Mouse (Mus musculus) neural tube, embryonic 13.5 days (tissue): ENCODE measurements around the gene Serpinc1. TPM values are rescaled to one million over a fixed set of nuclear protein-coding genes. Genes with fewer than 3 reads are reported as not detected.
A peak's percentile ranks its signal among the peaks of the same experiment; 100 is the strongest.
"Not testable (repeated sequence)": the region's sequence is repeated elsewhere in the genome, so short reads cannot be mapped to it uniquely, and the experiment has no call there.

Experiments used
- ATAC-seq: fragments of 200-750 bp; cut with Nextera tagmentation; 2 replicates; pipeline ENCODE4 v1.8.0; 2017; ENCODE audit warnings: low read depth, mild to moderate bottlenecking, moderate TSS enrichment, moderate library complexity
- H3K27ac ChIP-seq: fragments of 300-500 bp; sonication (generic); replicated peaks from 2 replicates; pipeline ENCODE4 v1.5.1; 2015; ENCODE audit warnings: moderate library complexity, mild to moderate bottlenecking, inconsistent platforms
- H3K27me3 ChIP-seq: fragments of 300-500 bp; sonication (generic); 2 replicates; pipeline ENCODE4 v1.6.1; 2015; ENCODE audit warnings: mild to moderate bottlenecking, inconsistent platforms
- H3K36me3 ChIP-seq: fragments of 300-500 bp; sonication (generic); 2 replicates; pipeline ENCODE4 v1.6.1; 2015; ENCODE audit warnings: mild to moderate bottlenecking, inconsistent platforms
- H3K4me1 ChIP-seq: fragments of 300-500 bp; sonication (generic); replicated peaks from 2 replicates; pipeline ENCODE4 v1.6.1; 2015; ENCODE audit warnings: inconsistent platforms
- H3K4me2 ChIP-seq: fragments of 300-500 bp; sonication (generic); 2 replicates; pipeline ENCODE4 v1.6.1; 2015; ENCODE audit warnings: inconsistent platforms, mild to moderate bottlenecking, moderate library complexity
- H3K4me3 ChIP-seq: fragments of 300-500 bp; sonication (generic); 2 replicates; pipeline ENCODE4 v1.5.1; 2015; ENCODE audit warnings: mild to moderate bottlenecking, inconsistent platforms
- H3K9ac ChIP-seq: fragments of 300-500 bp; sonication (generic); 2 replicates; pipeline ENCODE4 v1.6.1; 2015; ENCODE audit warnings: moderate library complexity, mild to moderate bottlenecking, inconsistent platforms
- H3K9me3 ChIP-seq: fragments of 300-500 bp; sonication (generic); 2 replicates; pipeline ENCODE4 v1.6.1; 2016; ENCODE audit warnings: inconsistent platforms
- WGBS: fragments of 180-500 bp; shearing (Covaris S2); methylation state at CpG from one replicate; pipeline ENCODE4 v1.1.7; 2015; 5-methylcytosine and 5-hydroxymethylcytosine counted together
- polyA plus RNA-seq: library from polyadenylated mRNA; unstranded; fragments of >200 nt; fragmentation: Nextera tagmentation; extraction: Ambion mirVana; gene quantifications from 2 replicates; pipeline ENCODE4 v1.2.1, GENCODE M21; 2015

Gene Serpinc1
- polyA plus RNA-seq, 1 experiment from 2014 or later = 2.6 TPM

- Histone ChIP-seq H3K36me3 (peaks cover 64% of the 10 kb centered on the region), H3K9ac (no peak overlapping the region)
- 88% methylated on average over 2 of the region's 2 CpGs for WGBS
Measured at GRCm38 (mm10) chr1:161027196-161027595, 48.8 kb downstream of the Serpinc1 start.

DNA sequence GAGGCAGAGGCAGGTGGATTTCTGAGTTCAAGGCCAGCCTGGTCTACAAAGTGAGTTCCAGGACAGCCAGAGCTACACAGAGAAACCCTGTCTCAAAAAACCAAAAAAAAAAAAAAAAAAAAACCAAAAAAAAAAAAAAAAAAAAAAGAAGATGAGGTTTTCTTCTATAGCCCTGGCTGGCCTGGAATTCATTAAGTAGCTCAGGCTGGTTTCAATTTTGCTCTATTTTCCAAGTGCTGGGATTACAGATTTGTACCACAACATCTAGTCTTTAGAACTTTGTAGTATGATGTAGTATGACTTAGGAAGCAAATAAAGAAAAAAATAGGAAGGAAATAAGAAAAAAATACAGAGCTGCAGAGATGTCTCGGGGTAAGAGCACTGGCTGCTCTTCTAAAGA lies 50.0 kb downstream of the Serpinc1 start:
- H3K27me3 ChIP-seq, H3K9ac ChIP-seq, H3K4me2 ChIP-seq, ATAC-seq, H3K9me3 ChIP-seq, H3K4me3 ChIP-seq, H3K27ac ChIP-seq: not testable (repeated sequence)
- peaks cover 63% of the 10 kb centered on the region for H3K36me3 ChIP-seq
- H3K4me1 ChIP-seq = peaks cover 11% of the 10 kb centered on the region
- 87% methylated on average over 1 of the region's 1 CpGs for WGBS

More at GRCm38 (mm10) chr1:161027196-161027595, 48.8 kb downstream of the Serpinc1 start:
- Histone ChIP-seq H3K4me2 (no peak overlapping the region), H3K27ac (no peak overlapping the region), H3K9me3 (no peaks in the 10 kb centered on the region), H3K4me1 (no peaks in the 10 kb centered on the region), H3K4me3 (no peak overlapping the region), H3K27me3 (no peaks in the 10 kb centered on the region)
- ATAC-seq = no peak

GRCm38 (mm10) chr1:161030058-161030457 lies 51.7 kb downstream of the Serpinc1 start:
- no peak for ATAC-seq
- H3K4me1 ChIP-seq = peaks cover 15% of the 10 kb centered on the region
- H3K4me3 ChIP-seq = no peak overlapping the region
- no peak overlapping the region for H3K27ac ChIP-seq
- WGBS = 95% methylated on average over 3 of the region's 3 CpGs
- H3K4me2 ChIP-seq = no peak overlapping the region
- peaks cover 56% of the 10 kb centered on the region for H3K36me3 ChIP-seq
- H3K9ac ChIP-seq = no peak overlapping the region
- H3K27me3 ChIP-seq = no peaks in the 10 kb centered on the region
- no peaks in the 10 kb centered on the region for H3K9me3 ChIP-seq

- Histone ChIP-seq H3K4me2 (no peak overlapping the region), H3K9me3 (no peaks in the 10 kb centered on the region), H3K9ac (no peak overlapping the region), H3K4me1 (peaks cover 24% of the 10 kb centered on the region), H3K4me3 (no peak overlapping the region), H3K27me3 (no peaks in the 10 kb centered on the region), H3K36me3 (peaks cover 53% of the 10 kb centered on the region), H3K27ac (no peak overlapping the region)
- no peak for ATAC-seq
- WGBS = 90% methylated on average over 9 of the region's 9 CpGs
Measured at GRCm38 (mm10) chr1:161031881-161032280, 53.5 kb downstream of the Serpinc1 start.

DNA sequence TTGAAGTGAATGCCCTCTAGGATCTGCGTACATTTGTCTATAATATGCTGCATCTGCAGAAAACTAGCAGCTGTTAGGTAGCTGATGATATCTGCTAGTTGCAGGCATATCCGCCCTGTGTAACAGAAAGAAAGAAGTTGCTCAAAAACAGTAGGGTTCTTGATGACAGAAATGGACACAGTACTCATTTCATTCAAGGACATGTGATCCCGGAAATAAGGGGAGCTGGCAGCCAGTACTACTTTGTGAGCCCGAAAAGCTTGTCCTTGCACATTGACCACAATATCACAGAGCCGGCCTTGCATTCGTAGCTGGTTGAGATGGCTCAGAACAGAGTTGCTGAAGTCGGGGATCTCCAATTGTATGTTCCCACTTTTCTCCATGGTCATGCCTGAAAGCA lies 54.0 kb downstream of the Serpinc1 start:
- Histone ChIP-seq H3K4me1 (peaks cover 27% of the 10 kb centered on the region), H3K4me3 (no peak overlapping the region), H3K4me2 (no peak overlapping the region), H3K27ac (no peak overlapping the region), H3K27me3 (no peaks in the 10 kb centered on the region), H3K9ac (no peak overlapping the region), H3K9me3 (no peaks in the 10 kb centered on the region), H3K36me3 (peaks cover 51% of the 10 kb centered on the region)
- no peak for ATAC-seq
- 97% methylated on average over 7 of the region's 7 CpGs for WGBS

GRCm38 (mm10) chr1:161033856-161034434 lies 55.6 kb downstream of the Serpinc1 start:
- H3K27me3 ChIP-seq = no peaks in the 10 kb centered on the region
- no peak for ATAC-seq
- H3K36me3 ChIP-seq = peaks cover 62% of the 10 kb centered on the region
- peak overlapping the region; percentile 82 for H3K4me3 ChIP-seq
- peak overlapping the region; percentile 71 for H3K4me2 ChIP-seq
- peak overlapping the region; percentile 99 for H3K9ac ChIP-seq
- peak overlapping the region; percentile 92 for H3K27ac ChIP-seq
- peaks cover 41% of the 10 kb centered on the region for H3K4me1 ChIP-seq
- WGBS = under 1% methylated on average over 21 of the region's 21 CpGs
- H3K9me3 ChIP-seq = no peaks in the 10 kb centered on the region

DNA sequence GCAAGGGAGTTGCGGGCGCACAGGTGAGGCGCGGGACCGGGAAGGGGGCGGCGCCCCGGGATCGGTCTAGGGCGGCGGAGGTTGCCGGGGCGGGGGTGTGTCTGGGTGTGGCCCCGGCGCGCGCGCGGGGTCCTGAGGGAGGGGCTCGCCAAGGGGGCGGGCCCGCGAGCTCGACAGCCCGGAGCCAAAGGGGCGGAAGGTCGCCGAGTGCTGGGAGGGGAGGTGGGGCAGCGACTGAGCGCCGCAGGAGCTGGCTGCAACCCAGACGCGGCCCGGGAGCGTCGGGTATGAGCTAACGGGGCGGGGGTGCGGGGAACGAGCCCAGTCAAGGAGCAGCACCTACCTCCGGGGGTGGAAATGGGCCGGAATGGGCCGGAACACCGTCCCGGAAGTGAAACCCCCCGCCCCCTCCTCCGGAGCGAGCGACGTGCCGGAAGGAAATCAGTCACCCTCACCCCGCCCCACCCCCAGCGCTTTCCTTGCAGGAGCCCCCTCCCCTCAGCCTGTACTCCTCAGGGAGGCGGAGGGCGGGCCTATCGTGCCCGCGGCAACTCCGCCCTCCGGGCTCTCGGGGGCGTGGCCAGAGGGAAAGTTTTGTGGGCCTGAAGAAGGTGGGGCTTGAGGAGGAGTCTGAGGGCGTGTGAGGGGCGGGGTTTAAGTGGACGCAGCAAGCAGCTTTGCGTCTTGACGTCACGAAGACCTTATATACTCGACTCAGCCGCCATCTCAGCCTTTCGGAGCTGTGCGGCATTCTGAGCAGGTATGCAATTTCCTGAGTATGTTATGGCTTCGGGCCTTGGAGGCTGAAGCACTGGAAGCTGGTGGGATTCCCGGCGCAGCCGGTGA lies 56.3 kb downstream of the Serpinc1 start, which contains the start of gene Zbtb37:
Gene Zbtb37, minus strand, starts transcription at position 415 of the 846 bp plus-strand sequence.
- WGBS = under 1% methylated on average over 54 of the region's 76 CpGs
- Histone ChIP-seq H3K27ac (peak within 1 kb of the TSS; percentile 92), H3K36me3 (peaks cover 63% of the 10 kb centered on the region), H3K4me1 (peaks cover 46% of the 10 kb centered on the region), H3K27me3 (no peaks in the 10 kb centered on the region), H3K4me2 (peak within 1 kb of the TSS; percentile 80), H3K4me3 (peak within 1 kb of the TSS; percentile 82), H3K9ac (peak within 1 kb of the TSS; percentile 99), H3K9me3 (no peaks in the 10 kb centered on the region)
- peak; percentile 96 for ATAC-seq

DNA sequence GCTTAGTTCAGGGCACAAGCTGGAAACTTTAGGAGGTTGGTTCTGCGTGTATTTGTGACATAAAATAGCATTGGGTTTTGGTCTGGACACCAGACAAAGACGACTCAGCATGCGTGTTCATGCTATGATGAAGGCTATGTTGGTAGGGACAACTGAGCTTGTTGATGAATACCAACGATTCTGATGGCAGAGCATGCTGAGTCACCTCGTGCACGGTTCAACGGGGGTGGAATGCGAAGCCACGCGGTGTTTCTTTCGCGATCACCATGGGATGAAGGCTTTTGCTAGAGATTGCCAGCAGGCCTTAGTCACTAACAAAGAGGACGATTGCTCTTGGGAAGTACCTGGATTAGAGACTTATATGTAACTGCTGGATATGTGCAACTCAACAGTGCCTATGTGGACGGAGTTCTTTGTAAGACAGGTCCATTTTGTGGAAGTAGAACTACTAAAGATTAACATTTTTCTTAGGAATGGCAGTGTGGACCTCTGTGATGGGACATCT lies 56.9 kb downstream of the Serpinc1 start:
- peak overlapping the region; percentile 80 for H3K4me2 ChIP-seq
- peak overlapping the region; percentile 82 for H3K4me3 ChIP-seq
- H3K9me3 ChIP-seq = no peaks in the 10 kb centered on the region
- peaks cover 46% of the 10 kb centered on the region for H3K4me1 ChIP-seq
- H3K36me3 ChIP-seq = peaks cover 62% of the 10 kb centered on the region
- under 1% methylated on average over 14 of the region's 14 CpGs for WGBS
- peak; percentile 60 for ATAC-seq
- H3K27me3 ChIP-seq = no peaks in the 10 kb centered on the region
- H3K27ac ChIP-seq = peak overlapping the region; percentile 92
- peak overlapping the region; percentile 99 for H3K9ac ChIP-seq

DNA sequence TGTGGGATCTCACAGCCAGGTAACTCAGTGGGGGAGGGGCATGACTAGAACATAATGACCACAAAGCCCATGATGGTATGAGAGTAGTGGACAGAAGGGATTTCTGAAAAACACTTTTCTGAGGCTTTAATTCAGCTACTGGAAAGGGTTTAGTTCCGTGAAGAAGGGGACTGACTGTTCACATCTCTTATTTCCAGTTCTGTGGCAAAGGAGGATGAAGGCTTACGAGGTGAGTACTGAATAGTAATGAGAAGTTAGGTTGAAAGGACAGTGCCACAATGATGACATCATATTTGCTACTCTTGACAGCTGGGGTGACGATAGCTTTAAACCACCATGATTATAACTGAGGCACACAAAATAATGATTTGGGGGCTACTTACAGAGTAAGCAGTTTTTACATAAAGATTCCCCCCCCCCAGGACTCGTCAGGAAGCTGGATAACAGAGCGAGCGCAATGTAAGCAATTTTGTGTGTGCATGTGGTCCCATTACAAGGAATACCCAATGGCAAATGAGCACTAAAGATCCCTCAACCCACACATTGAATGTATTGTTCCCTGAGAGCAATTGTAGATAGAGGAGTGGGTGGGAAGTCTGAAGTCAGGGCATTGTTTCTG lies 57.5 kb downstream of the Serpinc1 start:
- Histone ChIP-seq H3K4me3 (peak overlapping the region; percentile 82), H3K4me1 (peaks cover 46% of the 10 kb centered on the region), H3K27me3 (no peaks in the 10 kb centered on the region), H3K9ac (peak overlapping the region; percentile 99), H3K4me2 (peak overlapping the region; percentile 80), H3K9me3 (no peaks in the 10 kb centered on the region), H3K27ac (peak overlapping the region; percentile 92), H3K36me3 (peaks cover 57% of the 10 kb centered on the region)
- 0% methylated on average over 6 of the region's 6 CpGs for WGBS
- ATAC-seq = no peak

- Histone ChIP-seq H3K9me3 (no peaks in the 10 kb centered on the region), H3K27me3 (no peaks in the 10 kb centered on the region), H3K9ac (peak overlapping the region; percentile 99), H3K4me2 (peak overlapping the region; percentile 80), H3K27ac (peak overlapping the region; percentile 92), H3K36me3 (peaks cover 54% of the 10 kb centered on the region), H3K4me1 (peaks cover 46% of the 10 kb centered on the region), H3K4me3 (peak overlapping the region; percentile 82)
- ATAC-seq = no peak
- 0% methylated on average over 5 of the region's 5 CpGs for WGBS
Measured at GRCm38 (mm10) chr1:161036411-161036841, 58.0 kb downstream of the Serpinc1 start.

GRCm38 (mm10) chr1:161037026-161037425 lies 58.6 kb downstream of the Serpinc1 start:
- H3K9me3 ChIP-seq = no peaks in the 10 kb centered on the region
- H3K9ac ChIP-seq = peak overlapping the region; percentile 99
- H3K27me3 ChIP-seq = no peaks in the 10 kb centered on the region
- H3K27ac ChIP-seq = peak overlapping the region; percentile 92
- peak overlapping the region; percentile 82 for H3K4me3 ChIP-seq
- H3K36me3 ChIP-seq = peaks cover 51% of the 10 kb centered on the region
- H3K4me2 ChIP-seq = peak overlapping the region; percentile 80
- no peak for ATAC-seq
- WGBS = 0% methylated on average over 1 of the region's 1 CpGs
- H3K4me1 ChIP-seq = peaks cover 46% of the 10 kb centered on the region

DNA sequence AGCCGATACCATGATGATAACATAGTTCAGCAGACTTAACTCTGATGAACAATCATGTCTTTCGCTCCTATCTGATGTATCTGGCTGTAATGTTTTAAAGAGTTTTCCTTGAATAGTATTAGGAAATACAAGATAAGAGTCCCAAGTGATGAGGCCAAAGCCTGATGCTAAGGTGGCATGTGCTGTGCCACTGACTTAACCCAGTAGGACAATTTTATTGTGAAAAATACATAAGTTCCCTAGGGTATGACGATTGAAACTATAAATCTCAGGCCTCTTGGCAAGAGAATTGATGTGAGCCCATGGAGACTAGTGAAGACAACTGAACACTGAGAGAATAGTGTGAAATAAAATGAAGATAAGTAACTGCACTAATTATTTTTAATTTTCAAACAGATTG lies 59.2 kb downstream of the Serpinc1 start:
- no peaks in the 10 kb centered on the region for H3K9me3 ChIP-seq
- H3K27ac ChIP-seq = peak overlapping the region; percentile 46; the same call in 1 of the 2 replicates
- H3K4me2 ChIP-seq = peak overlapping the region; percentile 80
- 23% methylated on average over 3 of the region's 3 CpGs for WGBS
- H3K4me3 ChIP-seq = peak overlapping the region; percentile 82
- no peak for ATAC-seq
- H3K27me3 ChIP-seq = no peaks in the 10 kb centered on the region
- peak overlapping the region; percentile 65 for H3K9ac ChIP-seq
- peaks cover 48% of the 10 kb centered on the region for H3K36me3 ChIP-seq
- H3K4me1 ChIP-seq = peaks cover 43% of the 10 kb centered on the region
